Mouse (Mus musculus): ENCODE results near the gene Glcci1. TPM values are rescaled to one million over a fixed set of nuclear protein-coding genes. Genes with fewer than 3 reads are reported as not detected.
"Not testable (repeated sequence)": the region's sequence is repeated elsewhere in the genome, so short reads cannot be mapped to it uniquely, and the experiment has no call there.

The Glcci1 gene
- polyA plus RNA-seq, 1 experiment from 2014 or later = 8.0 TPM

DNA sequence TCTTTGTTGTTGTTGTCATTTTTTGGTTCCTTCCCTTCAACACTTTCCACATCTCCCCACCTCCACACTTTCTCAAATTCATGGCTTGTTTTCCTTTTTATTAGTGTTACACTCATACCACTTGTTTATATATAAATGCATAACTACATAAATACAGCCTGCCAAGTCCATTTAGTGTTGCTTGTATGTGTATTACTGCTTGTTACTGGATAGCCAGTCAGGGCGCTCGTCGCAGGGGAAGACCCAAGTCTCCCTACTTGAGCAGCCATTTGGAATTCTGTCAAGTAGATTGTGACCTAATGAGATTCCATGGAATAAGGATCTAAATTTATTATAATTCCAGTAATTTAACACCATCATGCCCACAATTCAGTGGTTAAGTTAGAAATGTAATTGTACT lies 10.3 kb downstream of the Glcci1 start:
- no peaks in the 10 kb centered on the region for H3K36me3 ChIP-seq (ENCODE audit: control insufficient read depth, insufficient read depth, low read length)
- DNase-seq (ENCODE audit: low spot score) (no peak), ATAC-seq (replicated peaks; ENCODE audit: low FRiP score, low TSS enrichment, low read depth) (no peak)
- no peaks in the 10 kb centered on the region; the same call in 1 of the 2 replicates for H3K4me1 ChIP-seq (replicated peaks; ENCODE audit: control insufficient read depth, insufficient read depth, low read length)
- no peaks in the 10 kb centered on the region for H3K27me3 ChIP-seq (replicated peaks; ENCODE audit: control insufficient read depth, insufficient read depth, low read length)
- no peak overlapping the region for H3K4me2 ChIP-seq (ENCODE audit: low read length)
- H3K9ac ChIP-seq (ENCODE audit: low read length) = no peak overlapping the region
- WGBS = 77% methylated on average over 3 of the region's 3 CpGs
- H3K27ac ChIP-seq (ENCODE audit: low read depth) = no peak overlapping the region
- no peak overlapping the region for H3K4me3 ChIP-seq (ENCODE audit: low read depth, low read length)
- H3K9me3 ChIP-seq (ENCODE audit: control insufficient read depth, low read length) = no peaks in the 10 kb centered on the region

DNA sequence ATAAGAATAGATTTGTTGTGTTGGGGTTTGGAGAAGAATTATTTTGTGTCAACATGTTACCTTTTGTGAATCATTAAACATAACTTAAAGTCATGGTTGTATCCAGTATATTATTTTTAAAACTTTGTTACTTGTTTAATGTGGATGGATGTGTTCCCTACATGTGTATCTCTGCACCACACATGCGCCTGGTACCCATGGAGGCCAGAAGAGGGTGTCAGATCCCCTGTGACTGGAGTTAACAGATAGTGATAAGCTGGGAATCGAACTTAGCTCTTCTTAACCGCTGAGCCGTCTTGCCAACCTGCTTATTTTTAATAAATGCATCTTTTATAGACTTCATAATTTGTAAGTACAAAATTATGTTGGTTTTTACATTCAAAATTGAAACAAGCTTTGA lies 11.8 kb downstream of the Glcci1 start:
- no peak overlapping the region for H3K9ac ChIP-seq (ENCODE audit: low read length)
- H3K36me3 ChIP-seq (ENCODE audit: control insufficient read depth, insufficient read depth, low read length) = no peaks in the 10 kb centered on the region
- H3K27me3 ChIP-seq (replicated peaks; ENCODE audit: control insufficient read depth, insufficient read depth, low read length) = no peaks in the 10 kb centered on the region
- no peak overlapping the region for H3K27ac ChIP-seq (ENCODE audit: low read depth)
- DNase-seq (ENCODE audit: low spot score) (no peak), ATAC-seq (replicated peaks; ENCODE audit: low FRiP score, low TSS enrichment, low read depth) (no peak)
- no peak overlapping the region for H3K4me3 ChIP-seq (ENCODE audit: low read depth, low read length)
- H3K4me1 ChIP-seq (replicated peaks; ENCODE audit: control insufficient read depth, insufficient read depth, low read length) = no peaks in the 10 kb centered on the region; the same call in 1 of the 2 replicates
- H3K9me3 ChIP-seq (ENCODE audit: control insufficient read depth, low read length) = no peaks in the 10 kb centered on the region
- H3K4me2 ChIP-seq (ENCODE audit: low read length) = no peak overlapping the region
- 96% methylated on average over 4 of the region's 4 CpGs for WGBS

DNA sequence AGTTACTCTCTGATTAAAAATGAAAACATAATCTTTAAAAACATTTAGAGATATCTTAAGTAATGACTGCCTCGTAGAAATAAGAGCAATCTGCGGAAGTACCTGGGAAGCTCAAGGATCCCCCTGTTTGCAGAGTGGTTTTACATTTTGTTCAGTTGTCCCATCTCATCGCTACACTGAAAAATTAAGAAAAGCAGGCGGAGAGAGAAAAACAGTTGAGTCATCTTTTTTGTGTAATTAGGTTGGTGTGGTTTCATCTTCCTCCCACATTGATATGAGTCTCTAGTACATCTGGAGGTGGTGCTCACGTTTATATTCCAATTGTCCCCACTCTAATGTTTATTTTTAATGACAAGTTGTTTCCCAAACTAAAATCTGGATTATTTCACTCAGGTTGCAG lies 15.3 kb downstream of the Glcci1 start:
- Histone ChIP-seq H3K4me3 (ENCODE audit: low read depth, low read length) (no peak overlapping the region), H3K9me3 (ENCODE audit: control insufficient read depth, low read length) (no peaks in the 10 kb centered on the region), H3K27ac (ENCODE audit: low read depth) (no peak overlapping the region), H3K4me1 (replicated peaks; ENCODE audit: control insufficient read depth, insufficient read depth, low read length) (no peaks in the 10 kb centered on the region; the same call in 1 of the 2 replicates), H3K27me3 (replicated peaks; ENCODE audit: control insufficient read depth, insufficient read depth, low read length) (no peaks in the 10 kb centered on the region), H3K4me2 (ENCODE audit: low read length) (no peak overlapping the region), H3K36me3 (ENCODE audit: control insufficient read depth, insufficient read depth, low read length) (no peaks in the 10 kb centered on the region), H3K9ac (ENCODE audit: low read length) (no peak overlapping the region)
- ATAC-seq (replicated peaks; ENCODE audit: low FRiP score, low TSS enrichment, low read depth) (no peak), DNase-seq (ENCODE audit: low spot score) (no peak)
- 81% methylated on average over 5 of the region's 5 CpGs for WGBS

- Histone ChIP-seq H3K27me3 (replicated peaks; ENCODE audit: control insufficient read depth, insufficient read depth, low read length) (no peaks in the 10 kb centered on the region), H3K4me2 (ENCODE audit: low read length) (no peak overlapping the region), H3K4me3 (ENCODE audit: low read depth, low read length) (no peak overlapping the region), H3K9ac (ENCODE audit: low read length) (no peak overlapping the region), H3K9me3 (ENCODE audit: control insufficient read depth, low read length) (no peaks in the 10 kb centered on the region), H3K27ac (ENCODE audit: low read depth) (no peak overlapping the region), H3K36me3 (ENCODE audit: control insufficient read depth, insufficient read depth, low read length) (no peaks in the 10 kb centered on the region), H3K4me1 (replicated peaks; ENCODE audit: control insufficient read depth, insufficient read depth, low read length) (no peaks in the 10 kb centered on the region)
- no peak for ATAC-seq (replicated peaks; ENCODE audit: low FRiP score, low TSS enrichment, low read depth)
- WGBS = 64% methylated on average over 4 of the region's 4 CpGs
- DNase-seq (ENCODE audit: low spot score) = no peak
These were observed 21.9 kb downstream of the Glcci1 start for GRCm38 (mm10) chr6:8531104-8531894.

DNA sequence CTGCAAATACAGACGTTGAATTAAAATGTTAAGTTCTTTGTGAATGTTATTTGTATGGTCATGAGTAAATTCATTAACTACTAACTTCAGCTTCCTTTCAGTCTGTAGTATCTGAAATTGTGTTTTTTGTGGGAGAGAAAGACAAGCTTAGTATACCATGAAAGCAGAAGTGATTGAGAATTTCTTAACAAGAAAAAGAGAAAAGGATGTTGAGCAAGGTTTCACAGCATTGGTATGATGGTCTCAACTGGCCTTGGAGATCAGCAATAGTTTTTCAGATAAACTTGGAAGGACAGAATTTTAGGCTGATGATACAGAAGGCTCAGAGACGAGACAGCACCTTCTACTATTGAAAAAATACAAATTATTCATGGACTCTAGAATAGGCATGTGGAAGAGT lies 27.5 kb downstream of the Glcci1 start:
- ATAC-seq (replicated peaks; ENCODE audit: low FRiP score, low TSS enrichment, low read depth) = no peak
- Histone ChIP-seq H3K27ac (ENCODE audit: low read depth) (no peak overlapping the region), H3K9ac (ENCODE audit: low read length) (no peak overlapping the region), H3K36me3 (ENCODE audit: control insufficient read depth, insufficient read depth, low read length) (no peaks in the 10 kb centered on the region), H3K4me3 (ENCODE audit: low read depth, low read length) (no peak overlapping the region), H3K4me2 (ENCODE audit: low read length) (no peak overlapping the region), H3K9me3 (ENCODE audit: control insufficient read depth, low read length) (no peaks in the 10 kb centered on the region), H3K4me1 (replicated peaks; ENCODE audit: control insufficient read depth, insufficient read depth, low read length) (no peaks in the 10 kb centered on the region), H3K27me3 (replicated peaks; ENCODE audit: control insufficient read depth, insufficient read depth, low read length) (no peaks in the 10 kb centered on the region)
- whole genome bisulfite sequencing = 84% methylated on average over 2 of the region's 2 CpGs
- no peak for DNase-seq (ENCODE audit: low spot score)

DNA sequence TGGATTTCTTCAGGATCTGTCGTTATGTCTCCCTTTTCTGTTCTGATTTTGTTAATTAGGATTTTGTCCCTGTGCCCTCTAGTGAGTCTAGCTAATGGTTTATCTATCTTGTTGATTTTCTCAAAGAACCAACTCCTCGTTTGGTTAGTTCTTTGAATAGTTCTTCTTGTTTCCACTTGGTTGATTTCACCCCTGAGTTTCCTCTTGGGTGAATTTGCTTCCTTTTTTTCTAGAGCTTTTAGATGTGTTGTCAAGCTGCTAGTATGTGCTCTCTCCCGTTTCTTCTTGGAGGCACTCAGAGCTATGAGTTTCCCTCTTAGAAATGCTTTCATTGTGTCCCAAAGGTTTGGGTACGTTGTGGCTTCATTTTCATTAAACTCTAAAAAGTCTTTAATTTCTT lies 32.1 kb downstream of the Glcci1 start:
- not testable (repeated sequence) for H3K4me3 ChIP-seq (ENCODE audit: low read depth, low read length); H3K27ac ChIP-seq (ENCODE audit: low read depth); DNase-seq (ENCODE audit: low spot score); H3K4me2 ChIP-seq (ENCODE audit: low read length); H3K4me1 ChIP-seq (replicated peaks; ENCODE audit: control insufficient read depth, insufficient read depth, low read length); H3K9ac ChIP-seq (ENCODE audit: low read length); H3K36me3 ChIP-seq (ENCODE audit: control insufficient read depth, insufficient read depth, low read length); H3K27me3 ChIP-seq (replicated peaks; ENCODE audit: control insufficient read depth, insufficient read depth, low read length); H3K9me3 ChIP-seq (ENCODE audit: control insufficient read depth, low read length); ATAC-seq (replicated peaks; ENCODE audit: low FRiP score, low TSS enrichment, low read depth)
- WGBS = 82% methylated on average over 2 of the region's 4 CpGs

DNA sequence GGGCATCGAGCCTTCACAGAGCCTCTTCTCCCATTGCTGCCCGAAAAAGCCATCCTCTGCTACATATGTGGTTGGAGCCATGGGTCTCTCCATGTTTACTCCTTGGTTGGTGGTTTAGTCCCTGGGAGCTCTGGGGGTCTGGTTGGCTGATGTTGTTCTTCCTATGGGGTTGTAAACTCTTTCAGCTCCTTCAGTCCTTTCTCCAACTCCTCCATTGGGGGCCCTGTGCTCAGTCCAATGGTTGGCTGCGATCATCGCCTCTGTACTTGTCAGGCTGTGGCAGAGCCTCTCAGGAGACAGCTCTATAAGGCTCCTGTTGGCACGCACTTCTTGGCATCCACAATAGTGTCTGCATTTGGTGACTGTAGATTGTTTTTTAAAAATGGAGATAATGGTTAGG lies 35.4 kb downstream of the Glcci1 start:
- DNase-seq (ENCODE audit: low spot score) (no peak), ATAC-seq (replicated peaks; ENCODE audit: low FRiP score, low TSS enrichment, low read depth) (no peak)
- Histone ChIP-seq H3K27me3 (replicated peaks; ENCODE audit: control insufficient read depth, insufficient read depth, low read length) (no peaks in the 10 kb centered on the region), H3K4me3 (ENCODE audit: low read depth, low read length) (no peak overlapping the region), H3K4me1 (replicated peaks; ENCODE audit: control insufficient read depth, insufficient read depth, low read length) (no peaks in the 10 kb centered on the region), H3K9ac (ENCODE audit: low read length) (no peak overlapping the region), H3K9me3 (ENCODE audit: control insufficient read depth, low read length) (no peaks in the 10 kb centered on the region), H3K27ac (ENCODE audit: low read depth) (no peak overlapping the region), H3K4me2 (ENCODE audit: low read length) (no peak overlapping the region), H3K36me3 (ENCODE audit: control insufficient read depth, insufficient read depth, low read length) (peaks cover 3% of the 10 kb centered on the region; the same call in 1 of the 2 replicates)
- 96% methylated on average over 5 of the region's 5 CpGs for WGBS

DNA sequence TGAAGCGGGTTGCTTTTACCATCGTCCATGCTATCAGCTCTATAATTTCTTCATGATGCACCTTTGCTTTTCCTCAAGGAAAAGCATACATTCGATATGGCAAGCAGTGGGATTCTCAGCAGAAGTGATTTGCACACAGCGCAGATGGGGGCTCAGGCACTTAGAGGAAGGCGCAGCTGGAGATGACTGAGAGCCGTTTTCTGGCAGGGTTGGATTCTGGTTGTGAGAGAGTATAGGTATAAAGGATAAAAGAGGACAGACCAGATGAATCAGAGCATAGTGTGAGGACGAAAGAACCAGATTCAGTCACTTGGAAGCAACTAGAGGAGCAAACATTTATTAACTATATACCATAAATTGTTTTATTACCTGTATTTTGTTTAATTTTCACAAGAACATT lies 36.4 kb downstream of the Glcci1 start:
- Histone ChIP-seq H3K9me3 (ENCODE audit: control insufficient read depth, low read length) (no peaks in the 10 kb centered on the region), H3K36me3 (ENCODE audit: control insufficient read depth, insufficient read depth, low read length) (peaks cover 3% of the 10 kb centered on the region; the same call in 1 of the 2 replicates), H3K27ac (ENCODE audit: low read depth) (no peak overlapping the region), H3K4me3 (ENCODE audit: low read depth, low read length) (no peak overlapping the region), H3K9ac (ENCODE audit: low read length) (no peak overlapping the region), H3K27me3 (replicated peaks; ENCODE audit: control insufficient read depth, insufficient read depth, low read length) (no peaks in the 10 kb centered on the region), H3K4me2 (ENCODE audit: low read length) (no peak overlapping the region), H3K4me1 (replicated peaks; ENCODE audit: control insufficient read depth, insufficient read depth, low read length) (no peaks in the 10 kb centered on the region)
- DNase-seq (ENCODE audit: low spot score) = no peak
- no peak for ATAC-seq (replicated peaks; ENCODE audit: low FRiP score, low TSS enrichment, low read depth)
- 95% methylated on average over 7 of the region's 7 CpGs for WGBS

DNA sequence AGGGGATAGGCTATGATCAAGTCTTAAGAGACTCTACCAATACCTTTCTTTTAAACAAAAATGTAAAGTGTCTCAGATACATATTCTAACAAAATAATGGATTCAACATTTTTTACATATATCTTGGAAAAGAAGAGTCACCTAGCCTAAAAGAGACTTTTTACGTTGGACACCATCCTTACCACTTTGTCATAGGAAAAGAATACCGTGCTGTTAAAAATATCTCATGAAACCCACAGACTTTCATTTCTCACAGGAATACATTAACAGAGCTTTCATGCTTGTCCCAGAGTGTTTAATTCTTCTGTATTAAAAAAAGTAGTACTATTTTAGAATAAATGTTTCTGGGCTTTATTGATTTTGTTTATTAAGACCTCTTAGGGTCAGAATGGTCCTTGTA lies 41.8 kb downstream of the Glcci1 start:
- ATAC-seq (replicated peaks; ENCODE audit: low FRiP score, low TSS enrichment, low read depth) = no peak
- no peaks in the 10 kb centered on the region for H3K9me3 ChIP-seq (ENCODE audit: control insufficient read depth, low read length)
- H3K4me3 ChIP-seq (ENCODE audit: low read depth, low read length) = no peak overlapping the region
- no peak overlapping the region for H3K4me2 ChIP-seq (ENCODE audit: low read length)
- no peak for DNase-seq (ENCODE audit: low spot score)
- H3K4me1 ChIP-seq (replicated peaks; ENCODE audit: control insufficient read depth, insufficient read depth, low read length) = no peaks in the 10 kb centered on the region
- H3K27me3 ChIP-seq (replicated peaks; ENCODE audit: control insufficient read depth, insufficient read depth, low read length) = no peaks in the 10 kb centered on the region
- no peaks in the 10 kb centered on the region for H3K36me3 ChIP-seq (ENCODE audit: control insufficient read depth, insufficient read depth, low read length)
- 88% methylated on average over 2 of the region's 2 CpGs for WGBS
- H3K9ac ChIP-seq (ENCODE audit: low read length) = no peak overlapping the region
- no peak overlapping the region for H3K27ac ChIP-seq (ENCODE audit: low read depth)
